Mouse (Mus musculus) forebrain, embryonic 12.5 days (tissue): ENCODE measurements around the gene Rnf150. TPM values are rescaled to one million over a fixed set of nuclear protein-coding genes. Genes with fewer than 3 reads are reported as not detected.

Experiments used
- ATAC-seq: fragments of 200-750 bp; cut with Nextera tagmentation; 2 replicates; pipeline ENCODE4 v1.8.0; 2017; ENCODE audit warnings: moderate TSS enrichment; ENCODE audit not compliant: low FRiP score
- H3K27ac ChIP-seq: fragments of 300-500 bp; sonication (generic); 2 replicates; pipeline ENCODE4 v1.5.1; 2016; ENCODE audit warnings: mild to moderate bottlenecking
- H3K27me3 ChIP-seq: fragments of 300-500 bp; sonication (generic); 2 replicates; pipeline ENCODE4 v1.6.1; 2016; ENCODE audit warnings: mild to moderate bottlenecking
- H3K36me3 ChIP-seq: fragments of 300-500 bp; sonication (generic); replicated peaks from 2 replicates; pipeline ENCODE4 v1.6.1; 2016; ENCODE audit warnings: mild to moderate bottlenecking
- H3K4me1 ChIP-seq: fragments of 300-500 bp; sonication (generic); 2 replicates; pipeline ENCODE4 v1.6.1; 2016
- H3K4me2 ChIP-seq: fragments of 300-500 bp; sonication (generic); 2 replicates; pipeline ENCODE4 v1.6.1; 2016; ENCODE audit warnings: mild to moderate bottlenecking, moderate library complexity
- H3K4me3 ChIP-seq: fragments of 300-500 bp; sonication (generic); replicated peaks from 2 replicates; pipeline ENCODE4 v1.5.1; 2016; ENCODE audit warnings: mild to moderate bottlenecking
- H3K9ac ChIP-seq: fragments of 300-500 bp; sonication (generic); 2 replicates; pipeline ENCODE4 v1.6.1; 2016; ENCODE audit warnings: mild to moderate bottlenecking
- H3K9me3 ChIP-seq: fragments of 300-500 bp; sonication (generic); 2 replicates; pipeline ENCODE4 v1.6.1; 2016
- WGBS: fragments of 180-500 bp; shearing (Covaris S2); methylation state at CpG from one replicate; pipeline ENCODE4 v1.1.7; 2016; 5-methylcytosine and 5-hydroxymethylcytosine counted together
- polyA plus RNA-seq: library from polyadenylated mRNA; unstranded; fragments of >200 nt; fragmentation: Nextera tagmentation; extraction: Ambion mirVana; gene quantifications from 2 replicates; pipeline ENCODE4 v1.2.1, GENCODE M21; 2016

Gene Rnf150
- polyA plus RNA-seq, 1 experiment from 2014 or later: 1.9 TPM

GRCm38 (mm10) chr8:82998778-82999177 lies 135.6 kb downstream of the Rnf150 start:
- Histone ChIP-seq H3K27me3 (no peaks in the 10 kb centered on the region), H3K4me1 (no peaks in the 10 kb centered on the region), H3K36me3 (no peaks in the 10 kb centered on the region), H3K4me2 (no peak overlapping the region), H3K4me3 (no peak overlapping the region), H3K9me3 (no peaks in the 10 kb centered on the region), H3K9ac (no peak overlapping the region), H3K27ac (no peak overlapping the region)
- no peak for ATAC-seq
- 88% methylated on average over 2 of the region's 2 CpGs for WGBS

- no peaks in the 10 kb centered on the region for H3K27me3 ChIP-seq
- no peak for ATAC-seq
- 95% methylated on average over 7 of the region's 7 CpGs for WGBS
- H3K9ac ChIP-seq: no peak overlapping the region
- 0 out of 2 replicates have a peak, but pooled peaks cover 3% of the 10 kb centered on the region for H3K36me3 ChIP-seq
- no peak overlapping the region for H3K4me3 ChIP-seq
- H3K4me2 ChIP-seq: no peak overlapping the region
- H3K4me1 ChIP-seq: no peaks in the 10 kb centered on the region
- H3K9me3 ChIP-seq: no peaks in the 10 kb centered on the region
- H3K27ac ChIP-seq: no peak overlapping the region
Observed at GRCm38 (mm10) chr8:83003187-83003586, 140.0 kb downstream of the Rnf150 start.

- no peak overlapping the region for H3K9ac ChIP-seq
- H3K4me3 ChIP-seq: no peak overlapping the region
- H3K9me3 ChIP-seq: no peaks in the 10 kb centered on the region
- 0 out of 2 replicates have a peak, but pooled peaks cover 3% of the 10 kb centered on the region for H3K36me3 ChIP-seq
- H3K4me2 ChIP-seq: no peak overlapping the region
- H3K27me3 ChIP-seq: no peaks in the 10 kb centered on the region
- ATAC-seq: no peak
- 92% methylated on average over 5 of the region's 5 CpGs for whole genome bisulfite sequencing
- no peak overlapping the region for H3K27ac ChIP-seq
- H3K4me1 ChIP-seq: peaks cover 10% of the 10 kb centered on the region; the same call in 1 of the 2 replicates
Observed at GRCm38 (mm10) chr8:83009481-83009880, 146.3 kb downstream of the Rnf150 start.

DNA sequence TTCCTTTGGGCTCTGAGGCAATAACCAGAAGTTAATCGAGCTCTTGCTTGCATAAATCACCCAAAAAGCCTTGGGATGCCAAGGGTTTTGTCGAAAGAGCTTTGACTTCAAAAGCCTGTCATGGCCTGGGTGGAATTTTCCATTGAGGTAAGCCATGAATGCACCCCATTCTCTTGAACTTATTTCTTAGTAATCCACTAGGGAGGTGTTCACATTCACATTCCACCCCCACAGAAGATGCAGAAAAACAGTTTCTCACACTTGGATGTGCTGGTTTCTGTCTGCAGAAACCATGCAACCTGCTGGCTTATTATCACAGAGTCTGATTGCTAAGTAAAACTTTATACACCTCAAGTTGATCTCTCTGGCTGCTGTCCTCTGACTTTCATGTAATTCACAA lies 148.1 kb downstream of the Rnf150 start:
- 59% methylated on average over 2 of the region's 2 CpGs for WGBS
- H3K9me3 ChIP-seq: no peaks in the 10 kb centered on the region
- H3K4me3 ChIP-seq: no peak overlapping the region
- H3K36me3 ChIP-seq: 0 out of 2 replicates have a peak, but pooled peaks cover 3% of the 10 kb centered on the region
- no peak overlapping the region for H3K4me2 ChIP-seq
- no peak overlapping the region for H3K27ac ChIP-seq
- no peak for ATAC-seq
- H3K27me3 ChIP-seq: no peaks in the 10 kb centered on the region
- peaks cover 10% of the 10 kb centered on the region; the same call in 1 of the 2 replicates for H3K4me1 ChIP-seq
- H3K9ac ChIP-seq: no peak overlapping the region

GRCm38 (mm10) chr8:83011758-83012157 lies 148.6 kb downstream of the Rnf150 start:
- no peak for ATAC-seq

DNA sequence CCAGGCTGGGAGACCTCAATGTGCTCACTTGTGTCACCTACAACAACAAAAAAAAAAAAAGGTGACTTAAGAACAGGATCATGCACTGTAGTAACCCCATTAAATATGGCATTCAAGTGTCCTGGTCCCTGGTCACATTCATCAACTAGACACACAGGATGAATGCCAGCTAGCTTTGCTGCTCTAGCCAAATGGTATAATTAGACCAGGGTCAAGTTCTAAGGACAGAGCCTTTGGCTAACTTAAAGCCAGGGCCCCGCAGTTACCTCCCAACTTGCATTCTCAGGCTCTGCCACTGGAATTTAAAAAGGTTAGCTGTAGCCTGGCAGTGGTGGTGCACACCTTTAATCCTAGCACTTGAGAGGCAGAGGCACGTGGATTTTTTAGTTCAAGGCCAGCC lies 165.1 kb downstream of the Rnf150 start:
- H3K27me3 ChIP-seq: no peaks in the 10 kb centered on the region
- H3K36me3 ChIP-seq: no peaks in the 10 kb centered on the region
- no peaks in the 10 kb centered on the region for H3K4me1 ChIP-seq
- no peak overlapping the region for H3K4me3 ChIP-seq
- WGBS: 76% methylated on average over 2 of the region's 2 CpGs
- no peak for ATAC-seq
- no peak overlapping the region for H3K27ac ChIP-seq
- no peaks in the 10 kb centered on the region for H3K9me3 ChIP-seq
- H3K4me2 ChIP-seq: no peak overlapping the region
- no peak overlapping the region for H3K9ac ChIP-seq

More at GRCm38 (mm10) chr8:83011758-83012157, 148.6 kb downstream of the Rnf150 start:
- H3K9me3 ChIP-seq: no peaks in the 10 kb centered on the region
- H3K27me3 ChIP-seq: no peaks in the 10 kb centered on the region
- no peak overlapping the region for H3K27ac ChIP-seq
- H3K36me3 ChIP-seq: 0 out of 2 replicates have a peak, but pooled peaks cover 3% of the 10 kb centered on the region
- H3K4me1 ChIP-seq: peaks cover 10% of the 10 kb centered on the region; the same call in 1 of the 2 replicates
- no peak overlapping the region for H3K4me2 ChIP-seq
- 40% methylated on average over 5 of the region's 5 CpGs for WGBS
- H3K4me3 ChIP-seq: no peak overlapping the region
- H3K9ac ChIP-seq: no peak overlapping the region

- no peak for ATAC-seq
- WGBS: 75% methylated on average over 7 of the region's 7 CpGs
- no peak overlapping the region for H3K27ac ChIP-seq
- H3K4me3 ChIP-seq: no peak overlapping the region
- no peak overlapping the region for H3K4me2 ChIP-seq
- H3K9ac ChIP-seq: no peak overlapping the region
- peaks cover 8% of the 10 kb centered on the region; the same call in 1 of the 2 replicates for H3K36me3 ChIP-seq
- H3K4me1 ChIP-seq: no peaks in the 10 kb centered on the region; the same call in 1 of the 2 replicates
- no peaks in the 10 kb centered on the region for H3K9me3 ChIP-seq
- no peaks in the 10 kb centered on the region for H3K27me3 ChIP-seq
Observed at GRCm38 (mm10) chr8:83032800-83033199, 169.6 kb downstream of the Rnf150 start.

- Histone ChIP-seq H3K9me3 (no peaks in the 10 kb centered on the region), H3K27me3 (no peaks in the 10 kb centered on the region), H3K27ac (no peak overlapping the region), H3K4me1 (no peaks in the 10 kb centered on the region; the same call in 1 of the 2 replicates), H3K9ac (no peak overlapping the region), H3K4me3 (no peak overlapping the region), H3K36me3 (peaks cover 8% of the 10 kb centered on the region; the same call in 1 of the 2 replicates), H3K4me2 (no peak overlapping the region)
- no peak for ATAC-seq
- 95% methylated on average over 5 of the region's 5 CpGs for WGBS
Observed at GRCm38 (mm10) chr8:83035141-83035540, 172.0 kb downstream of the Rnf150 start.

DNA sequence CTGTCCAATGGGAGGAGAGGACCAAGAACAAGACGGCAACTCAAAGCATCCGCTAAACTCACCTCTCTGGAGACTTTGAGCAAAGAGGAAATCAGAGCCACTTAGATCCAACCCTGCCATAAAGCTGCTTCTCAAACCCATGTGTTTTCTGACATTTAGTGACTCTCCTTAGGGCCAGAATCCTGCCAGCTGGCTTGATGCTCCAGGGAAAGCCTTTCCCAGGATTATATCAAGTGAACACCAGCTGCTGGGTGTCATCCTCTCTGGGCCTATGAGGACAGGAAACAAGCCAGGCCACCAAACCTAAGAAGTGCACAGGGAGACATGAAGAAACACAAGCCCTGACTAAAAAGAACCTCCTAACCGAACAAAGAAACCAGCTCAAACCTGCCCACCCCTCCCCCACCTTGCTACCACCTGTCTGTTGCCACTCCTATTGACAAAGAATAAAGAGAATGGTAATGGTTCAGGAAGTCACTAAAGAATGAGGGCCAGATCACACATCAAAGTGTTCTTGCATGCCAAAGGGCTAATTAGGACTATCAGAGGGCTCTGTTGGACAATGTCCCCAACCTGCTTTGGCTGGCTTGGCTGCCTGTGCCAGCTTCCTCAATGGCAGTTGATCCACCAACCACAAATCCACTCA lies 173.5 kb downstream of the Rnf150 start:
- WGBS: 84% methylated on average over 3 of the region's 3 CpGs
- Histone ChIP-seq H3K27ac (no peak overlapping the region), H3K9ac (no peak overlapping the region), H3K4me2 (no peak overlapping the region), H3K9me3 (no peaks in the 10 kb centered on the region), H3K27me3 (no peaks in the 10 kb centered on the region), H3K36me3 (peaks cover 8% of the 10 kb centered on the region; the same call in 1 of the 2 replicates), H3K4me3 (no peak overlapping the region), H3K4me1 (no peaks in the 10 kb centered on the region; the same call in 1 of the 2 replicates)
- ATAC-seq: no peak

DNA sequence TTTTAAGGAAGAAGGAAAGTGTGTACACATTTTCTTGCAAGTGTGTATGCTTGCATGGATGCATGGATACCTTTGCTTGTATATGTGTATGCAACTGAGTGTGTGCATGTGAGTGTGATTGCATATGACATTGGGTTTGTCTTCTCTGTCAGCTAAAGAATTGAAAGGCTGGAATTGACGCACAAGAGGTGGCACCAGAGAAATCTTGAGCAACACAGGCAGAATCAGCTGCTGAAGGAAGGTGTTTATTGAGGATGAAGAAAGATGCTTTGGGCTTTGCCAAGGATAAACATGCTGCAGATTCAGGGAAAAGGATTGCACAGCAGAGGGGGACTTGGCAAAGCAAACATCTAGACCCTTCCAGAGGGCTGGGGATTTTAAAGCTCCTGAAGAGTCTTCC lies 174.2 kb downstream of the Rnf150 start:
- H3K4me3 ChIP-seq: no peak overlapping the region
- no peak overlapping the region for H3K27ac ChIP-seq
- no peaks in the 10 kb centered on the region; the same call in 1 of the 2 replicates for H3K4me1 ChIP-seq
- no peak overlapping the region for H3K9ac ChIP-seq
- ATAC-seq: no peak
- no peaks in the 10 kb centered on the region for H3K27me3 ChIP-seq
- WGBS: 95% methylated on average over 1 of the region's 1 CpGs
- H3K4me2 ChIP-seq: no peak overlapping the region
- H3K9me3 ChIP-seq: no peaks in the 10 kb centered on the region
- H3K36me3 ChIP-seq: peaks cover 8% of the 10 kb centered on the region; the same call in 1 of the 2 replicates

DNA sequence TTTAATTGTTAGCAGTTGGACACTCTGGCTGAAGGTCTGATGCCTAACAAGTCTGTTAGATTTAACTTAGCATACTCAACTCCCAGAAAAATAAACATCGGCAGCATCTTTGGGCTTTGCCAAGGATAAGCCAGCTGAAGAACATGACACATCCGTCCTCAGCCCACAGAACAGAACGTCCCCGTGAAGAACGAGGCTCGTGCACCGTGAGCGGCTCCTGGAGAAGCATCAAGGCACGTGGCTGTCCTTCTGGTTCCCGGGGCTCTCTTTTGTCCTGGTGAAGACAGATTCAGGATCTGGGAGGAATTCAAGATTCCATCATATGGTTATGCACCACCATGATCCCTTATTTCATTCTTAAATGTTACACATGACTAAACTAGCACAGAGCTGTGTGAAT lies 175.4 kb downstream of the Rnf150 start:
- WGBS: 91% methylated on average over 10 of the region's 10 CpGs
- H3K9ac ChIP-seq: no peak overlapping the region
- no peaks in the 10 kb centered on the region for H3K9me3 ChIP-seq
- H3K27me3 ChIP-seq: no peaks in the 10 kb centered on the region
- no peak overlapping the region for H3K27ac ChIP-seq
- no peak for ATAC-seq
- H3K36me3 ChIP-seq: peaks cover 8% of the 10 kb centered on the region; the same call in 1 of the 2 replicates
- H3K4me3 ChIP-seq: no peak overlapping the region
- no peaks in the 10 kb centered on the region; the same call in 1 of the 2 replicates for H3K4me1 ChIP-seq
- no peak overlapping the region for H3K4me2 ChIP-seq

- peaks cover 8% of the 10 kb centered on the region; the same call in 1 of the 2 replicates for H3K36me3 ChIP-seq
- WGBS: 82% methylated on average over 4 of the region's 4 CpGs
- no peaks in the 10 kb centered on the region for H3K9me3 ChIP-seq
- no peaks in the 10 kb centered on the region for H3K27me3 ChIP-seq
- H3K27ac ChIP-seq: no peak overlapping the region
- no peak for ATAC-seq
- H3K4me2 ChIP-seq: no peak overlapping the region
- H3K9ac ChIP-seq: no peak overlapping the region
- peaks cover 4% of the 10 kb centered on the region for H3K4me1 ChIP-seq
- no peak overlapping the region for H3K4me3 ChIP-seq
Observed at GRCm38 (mm10) chr8:83041440-83041839, 178.3 kb downstream of the Rnf150 start.

- Histone ChIP-seq H3K4me1 (peaks cover 22% of the 10 kb centered on the region), H3K36me3 (no peaks in the 10 kb centered on the region), H3K27ac (no peak overlapping the region), H3K4me3 (no peak overlapping the region), H3K9ac (no peak overlapping the region), H3K9me3 (no peaks in the 10 kb centered on the region), H3K27me3 (no peaks in the 10 kb centered on the region), H3K4me2 (no peak overlapping the region)
- 90% methylated on average over 9 of the region's 9 CpGs for WGBS
- ATAC-seq: no peak
Observed at GRCm38 (mm10) chr8:83046912-83047311, 183.8 kb downstream of the Rnf150 start.
